ENCODE assay signal across 8 mouse cellular contexts in genomic region chr2:181581402-181582120, GRCm38 (mm10). TPM values are rescaled to one million over a fixed set of nuclear protein-coding genes. Genes with fewer than 3 reads are reported as not detected.
A peak's percentile ranks its signal among the peaks of the same experiment; 100 is the strongest.
DNase-seq lines count a peak whose midpoint lies in the region; ATAC-seq lines count a peak whose summit lies in the region.

No protein-coding gene starts in this region.

- peak; percentile 71 for ATAC-seq in hindbrain, embryonic 13.5 days (ENCODE audit: low FRiP score)

- DNase-seq in T-cell, adult 2 months (ENCODE audit: low spot score), result peak; percentile 73
- peak; percentile 85 to 87 for DNase-seq in cerebellum, postnatal 36 days
- peak; percentile 74 to 79 for DNase-seq in frontal cortex, postnatal 25 days (ENCODE audit: low spot score in 2 of 2)
- DNase-seq in layer of hippocampus, postnatal 25 days (ENCODE audit: extremely low spot score in 1 of 2, low spot score in 1 of 2), result peak; percentile 79 to 82
- DNase-seq in lung, postnatal 10 days, result peak; percentile 89
- DNase-seq in ovary, postnatal 10 days (ENCODE audit: low spot score), result peak; percentile 75
- DNase-seq in thymus, postnatal 25 days, result peak; percentile 85

- H3K36me3 ChIP-seq in hindbrain, embryonic 13.5 days, result peaks cover 39% of the 10 kb centered on the region

- under 1% methylated on average over 49 of the region's 49 CpGs for WGBS in hindbrain, embryonic 13.5 days

- H3K4me3 ChIP-seq in hindbrain, embryonic 13.5 days, result peak overlapping the region; percentile 67

- no peaks in the 10 kb centered on the region for H3K9me3 ChIP-seq in hindbrain, embryonic 13.5 days

- H3K4me1 ChIP-seq in hindbrain, embryonic 13.5 days (replicated peaks), result peaks cover 56% of the 10 kb centered on the region

- peak overlapping the region; percentile 96 for H3K27ac ChIP-seq in hindbrain, embryonic 13.5 days

- no peaks in the 10 kb centered on the region for H3K27me3 ChIP-seq in hindbrain, embryonic 13.5 days

- H3K4me2 ChIP-seq in hindbrain, embryonic 13.5 days, result peak overlapping the region; percentile 69

- peak overlapping the region; percentile 91 for H3K9ac ChIP-seq in hindbrain, embryonic 13.5 days

RNA-seq across cellular contexts. Expression of gene Uckl1, which starts 3.1 kb away (rescaled TPM):
- 61.3 and 67.1 TPM in 2 replicates for polyA plus RNA-seq in hindbrain, embryonic 13.5 days (2015; fragmentation: Nextera tagmentation; extraction: Ambion mirVana)
- total RNA-seq in layer of hippocampus, postnatal 25 days (2021), result 10 to 100 TPM; 53.3 to 73.1 TPM

RNA-seq across cellular contexts. Expression of gene Prpf6, which starts 10.1 kb away (rescaled TPM):
- polyA plus RNA-seq in hindbrain, embryonic 13.5 days (2015; fragmentation: Nextera tagmentation; extraction: Ambion mirVana), result 63.7 and 67.7 TPM in 2 replicates
- 10 to 100 TPM; 57.9 to 58.8 TPM for total RNA-seq in layer of hippocampus, postnatal 25 days (2021)

RNA-seq across cellular contexts. Expression of gene Zfp512b, which starts 11.0 kb away (rescaled TPM):
- 68.0 and 74.1 TPM in 2 replicates for polyA plus RNA-seq in hindbrain, embryonic 13.5 days (2015; fragmentation: Nextera tagmentation; extraction: Ambion mirVana)
- 100 to 1,000 TPM in 1 of 2 experiments, 10 to 100 TPM in 1; 82.8 to 114 TPM for total RNA-seq in layer of hippocampus, postnatal 25 days (2021)

RNA-seq across cellular contexts. Expression of gene Samd10, which starts 17.5 kb away (rescaled TPM):
- polyA plus RNA-seq in hindbrain, embryonic 13.5 days (2015; fragmentation: Nextera tagmentation; extraction: Ambion mirVana), result 169 and 175 TPM in 2 replicates
- total RNA-seq in layer of hippocampus, postnatal 25 days (2021), result 10 to 100 TPM; 11.7 to 14.2 TPM

Comparison
In these comparisons a context has a peak if more than half of its experiments do, and no peak if none do; other contexts are left out.
1. Peak in every context shown above with its lines: DNase-seq, ATAC-seq, H3K4me3 ChIP-seq and H3K27ac ChIP-seq.